Mouse (Mus musculus) lung, postnatal 0 days (tissue): ENCODE data around the gene Enthd1.

Experiments used
- CTCF ChIP-seq: IDR thresholded peaks from 2 replicates; pipeline ENCODE4 v1.5.1; 2016; ENCODE audit warnings: antibody characterized with exemption, mild to moderate bottlenecking
- EP300 ChIP-seq: IDR thresholded peaks from 2 replicates; pipeline ENCODE4 v1.6.1; 2016; ENCODE audit warnings: antibody characterized with exemption, mild to moderate bottlenecking, control low read depth

DNA sequence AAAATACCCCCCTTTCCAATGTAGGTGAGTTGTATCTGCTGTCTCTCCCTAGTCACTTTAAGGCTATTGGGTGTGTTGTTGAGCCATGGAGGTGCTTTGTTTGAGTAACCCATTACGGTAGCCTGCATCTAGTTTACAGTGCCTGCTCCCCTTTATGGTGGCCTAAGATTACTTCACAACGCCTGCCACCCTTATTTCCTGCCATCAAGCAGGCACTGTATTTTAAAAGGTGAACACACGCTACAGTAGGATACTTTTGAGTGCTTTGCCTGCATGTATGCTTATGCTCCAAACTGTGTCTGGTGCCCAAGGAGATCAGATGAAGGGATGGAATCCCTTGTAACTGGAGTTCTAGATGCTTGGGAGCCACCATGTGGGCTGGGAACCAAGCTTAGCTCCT, 2.2 kb upstream of the Enthd1 start:
- TF ChIP-seq EP300 (no peak), CTCF (no peak)
